Mouse (Mus musculus) adrenal gland, postnatal 36 days (tissue): ENCODE results near the gene Gm10282. TPM values are rescaled to one million over a fixed set of nuclear protein-coding genes. Genes with fewer than 3 reads are reported as not detected.
A peak's percentile ranks its signal among the peaks of the same experiment; 100 is the strongest.

Source experiments
- DNase-seq, 2 experiments: peaks; one replicate each; pipeline ENCODE4 v3.0.0; 2021; ENCODE audit warnings: mixed read lengths in 1 of 2
- long read RNA-seq, 2 experiments: library from polyadenylated mRNA; stranded (forward); transcript quantifications; one replicate each; pipeline ENCODE4 v2.0.0; 2021; ENCODE audit warnings: borderline sequencing depth in 2 of 2
- total RNA-seq, 2 experiments: library from RNA; stranded (reverse); gene quantifications; 2 replicates each; pipeline ENCODE4 v1.2.3; 2021

Gene Gm10282
- 10 to 100 TPM in 1 of 2 experiments, 1 to 10 TPM in 1; 5.8 to 20.3 TPM for total RNA-seq
- long read RNA-seq, experiment 1, transcript Gm10282-201 (1 exons, 1,151 nt): major isoform, 6 of 6 reads
- long read RNA-seq, experiment 1, partial matches to known transcripts: 0 of 6 reads
- long read RNA-seq, experiment 1, other reads (novel, unspliced or antisense): 0 of 6 reads
- long read RNA-seq, experiment 2, partial matches to known transcripts: 0 of 3 reads
- long read RNA-seq, experiment 2, other reads (novel, unspliced or antisense): 0 of 3 reads

DNA sequence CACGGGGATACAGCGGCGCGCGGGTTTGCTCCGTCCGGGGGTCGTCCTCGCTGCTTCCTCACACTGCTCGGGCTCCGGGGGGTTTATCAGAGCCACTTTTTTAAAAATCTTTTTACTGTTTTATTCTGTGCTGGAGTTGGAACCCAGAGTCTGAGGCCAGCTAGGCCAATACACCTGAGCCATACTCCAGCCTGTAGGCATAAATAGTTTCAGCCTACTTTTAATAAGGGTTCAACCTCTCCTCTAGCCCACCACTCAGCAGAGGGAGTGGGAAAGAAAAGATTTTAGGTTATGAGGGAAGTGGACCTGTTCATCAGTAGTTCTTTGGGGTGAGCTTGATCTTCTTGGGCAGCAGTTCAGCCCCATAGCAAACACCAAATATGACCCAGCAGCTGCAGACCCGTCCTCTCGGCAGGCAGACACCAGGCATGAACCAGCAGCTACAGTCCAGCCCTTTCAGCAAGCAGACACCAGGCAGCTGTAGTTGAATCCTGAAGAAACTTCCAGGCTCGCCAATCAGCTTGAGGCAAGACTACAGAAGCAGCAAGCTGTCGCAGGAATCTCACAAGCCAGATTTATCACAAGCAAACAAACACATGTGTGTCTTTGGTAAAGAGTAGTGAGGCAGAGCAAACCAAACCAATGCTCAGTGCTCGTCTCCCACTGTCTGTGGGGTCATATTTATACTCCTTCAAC is at the start of gene Gm10282:
Gm10282 (minus strand) TSS at position 51 of the 696 bp plus-strand sequence.
- DNase-seq: no peak

DNA sequence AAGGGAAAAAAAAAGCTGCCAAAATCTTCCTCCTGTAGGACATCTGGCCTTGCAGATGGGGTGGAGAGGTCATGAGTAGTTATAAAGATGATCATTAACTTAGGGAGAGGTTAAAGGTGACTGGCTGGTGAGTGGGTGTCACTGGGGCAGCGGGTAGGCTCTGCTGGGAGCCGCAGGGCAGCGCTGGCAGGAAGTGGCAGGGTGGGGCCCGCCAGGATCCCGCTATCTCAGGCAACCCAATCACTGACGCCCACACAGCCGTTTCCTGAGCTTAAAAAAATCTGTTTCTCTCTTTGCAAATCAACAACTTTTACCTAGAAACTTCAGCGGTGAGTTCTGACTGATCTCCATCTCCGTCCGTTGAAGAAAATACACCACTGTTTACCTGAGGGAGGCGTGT is 49.2 kb upstream of the Gm10282 start:
- DNase-seq: peak; percentile 35 to 65

DNA sequence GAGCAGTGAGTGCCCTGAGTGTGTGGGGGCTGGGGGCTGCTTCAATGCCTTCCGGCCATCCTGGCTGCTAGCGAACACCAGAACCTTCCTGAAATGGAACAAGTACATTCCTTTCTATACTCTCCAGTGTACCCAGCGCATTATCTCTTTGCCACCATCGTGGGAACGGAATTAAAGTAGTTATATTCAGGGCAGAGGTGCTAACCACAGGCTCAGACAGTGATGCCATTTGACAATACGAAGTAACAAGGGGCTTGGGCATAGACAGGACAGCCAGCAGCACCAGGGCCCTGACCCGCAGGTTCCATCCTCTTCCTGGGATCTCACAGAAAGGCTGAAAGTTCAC is 48.6 kb upstream of the Gm10282 start:
- no peak for DNase-seq

DNA sequence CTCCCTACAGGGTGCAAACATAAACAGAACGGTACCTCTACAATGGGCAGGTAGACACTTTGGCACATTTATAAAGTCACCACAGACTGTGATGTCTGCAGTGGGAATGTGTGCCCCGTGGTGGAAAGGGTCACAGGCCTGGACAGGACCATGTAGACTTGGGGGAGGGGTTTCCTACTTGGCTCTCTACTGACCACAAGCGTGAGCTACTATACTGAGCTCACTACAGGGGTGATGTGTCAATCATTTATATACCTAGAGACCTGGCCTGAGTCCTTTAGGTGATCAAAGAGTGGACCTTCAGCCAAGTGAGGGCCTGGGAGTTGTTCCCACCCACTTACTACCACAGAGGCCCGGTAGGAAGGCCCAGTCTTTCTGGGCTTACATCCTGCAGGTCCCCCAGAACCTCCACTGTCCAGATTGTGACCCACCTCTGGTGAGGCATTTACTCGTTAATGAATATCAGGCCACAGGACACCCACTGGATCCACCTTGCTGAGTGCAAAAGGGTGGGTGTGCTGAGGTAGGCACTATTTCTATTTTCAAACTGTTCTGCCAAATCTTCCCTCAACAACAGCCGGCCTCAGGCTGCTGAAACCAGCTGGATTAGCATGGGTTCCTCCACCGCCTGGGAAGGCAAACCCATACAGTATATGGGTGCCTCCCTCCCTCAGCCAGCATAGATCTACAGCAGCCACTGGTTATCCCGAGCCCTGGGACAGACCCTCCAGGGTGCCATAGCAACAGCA is 48.1 kb upstream of the Gm10282 start:
- DNase-seq: no peak

DNA sequence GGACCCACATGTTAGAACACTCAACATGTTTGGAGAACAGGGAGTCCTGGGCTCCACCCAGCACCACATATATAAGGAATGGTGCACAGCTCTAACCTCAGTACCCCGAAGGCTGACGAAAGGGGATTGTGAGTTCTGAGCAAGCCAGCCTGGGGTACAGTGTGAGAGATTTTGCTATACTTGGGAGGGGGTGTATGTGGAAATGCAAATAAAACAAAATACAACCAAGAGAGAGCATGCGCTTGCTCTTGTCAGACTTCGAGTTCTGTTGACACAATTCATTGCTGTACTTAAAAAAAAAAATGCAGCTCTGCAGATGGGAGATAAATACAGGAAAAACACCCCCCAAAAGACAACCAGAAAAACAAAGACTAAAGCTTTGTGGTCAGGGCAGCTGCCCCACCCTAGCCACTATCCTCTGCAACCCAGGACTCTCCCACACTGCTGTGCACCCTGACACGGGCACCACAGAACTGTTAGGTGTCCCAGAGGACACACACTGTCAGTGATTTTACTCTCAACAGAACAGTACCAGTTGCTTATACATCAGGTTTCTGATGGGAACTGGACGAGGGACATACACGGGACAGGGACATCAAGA is 46.4 kb upstream of the Gm10282 start:
- no peak for DNase-seq

DNA sequence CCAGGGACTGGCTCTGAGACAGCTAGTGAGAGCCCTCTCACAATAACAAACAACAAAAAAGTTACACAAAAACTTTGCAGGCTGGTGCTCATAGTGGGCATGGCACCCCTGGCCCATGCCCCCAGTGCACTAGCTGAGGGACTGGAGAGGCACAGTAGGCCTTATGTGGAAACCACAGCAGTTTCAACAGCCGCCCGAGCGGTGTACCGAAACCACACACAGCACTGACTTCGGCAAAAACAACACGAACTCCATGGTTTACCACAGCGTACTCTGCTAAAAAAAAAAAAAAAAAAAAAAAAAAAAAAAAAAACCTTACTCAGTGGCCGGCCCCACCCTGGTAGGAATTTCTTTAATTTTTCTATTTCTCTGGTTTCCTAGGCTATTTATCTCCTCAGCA is 45.7 kb upstream of the Gm10282 start:
- no peak for DNase-seq

DNA sequence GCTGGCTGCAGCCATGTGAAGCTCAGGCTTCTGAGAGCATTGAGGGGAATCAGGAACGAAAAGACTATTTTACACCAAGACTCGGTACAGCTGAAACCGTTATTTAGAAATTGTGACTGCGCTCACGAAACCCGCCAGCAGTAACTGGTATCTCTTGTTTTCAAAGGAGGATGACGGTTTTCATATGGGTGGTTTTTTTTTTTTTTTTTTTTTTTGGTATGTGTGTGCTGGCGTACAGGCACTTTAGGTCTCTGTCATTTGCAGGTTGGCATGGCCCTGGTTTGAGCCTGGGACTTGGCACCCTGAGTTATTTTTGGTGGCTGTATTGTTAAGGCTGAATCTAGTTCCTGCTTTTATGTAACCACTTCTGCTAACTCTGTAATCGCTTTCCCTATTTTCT is 44.8 kb upstream of the Gm10282 start:
- no peak for DNase-seq

DNA sequence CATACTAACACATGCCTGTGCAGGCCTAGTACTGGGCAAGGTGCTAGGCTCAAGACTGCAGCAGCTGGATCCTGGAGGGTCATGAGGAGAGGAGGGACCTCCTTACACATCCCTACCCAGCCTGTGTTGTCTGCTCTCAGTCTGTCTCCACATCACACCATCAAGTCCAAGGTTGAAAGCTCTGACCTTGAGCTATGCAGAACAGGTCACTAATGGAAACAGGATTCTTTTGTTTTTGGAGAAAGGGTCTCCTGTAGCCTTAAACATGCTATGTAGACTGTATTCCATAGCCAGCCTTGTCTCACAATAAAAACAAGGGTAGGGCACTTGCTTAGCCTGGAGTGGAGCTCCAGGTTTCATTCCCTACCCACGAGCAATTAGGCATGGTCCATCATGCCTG is 43.9 kb upstream of the Gm10282 start:
- no peak for DNase-seq

DNA sequence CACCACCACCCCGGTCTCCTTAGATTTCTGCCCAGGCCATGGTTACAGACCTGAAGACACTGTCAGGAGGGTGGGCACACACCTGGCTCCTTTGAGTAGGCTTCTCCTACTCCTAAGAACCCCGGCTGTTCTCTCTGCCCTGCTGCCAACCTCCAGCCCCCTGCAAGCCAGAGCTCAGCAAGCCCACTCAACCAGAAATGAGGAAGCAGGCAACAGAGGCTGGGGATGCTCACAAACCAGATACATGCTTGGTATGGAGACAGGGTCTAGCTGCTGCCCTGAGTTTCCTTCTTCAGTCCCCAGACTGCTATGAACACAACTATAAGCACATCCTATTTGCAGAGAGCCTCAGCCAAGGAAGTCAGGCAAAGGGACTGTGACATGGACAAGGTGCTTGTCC is 43.1 kb upstream of the Gm10282 start:
- no peak for DNase-seq

DNA sequence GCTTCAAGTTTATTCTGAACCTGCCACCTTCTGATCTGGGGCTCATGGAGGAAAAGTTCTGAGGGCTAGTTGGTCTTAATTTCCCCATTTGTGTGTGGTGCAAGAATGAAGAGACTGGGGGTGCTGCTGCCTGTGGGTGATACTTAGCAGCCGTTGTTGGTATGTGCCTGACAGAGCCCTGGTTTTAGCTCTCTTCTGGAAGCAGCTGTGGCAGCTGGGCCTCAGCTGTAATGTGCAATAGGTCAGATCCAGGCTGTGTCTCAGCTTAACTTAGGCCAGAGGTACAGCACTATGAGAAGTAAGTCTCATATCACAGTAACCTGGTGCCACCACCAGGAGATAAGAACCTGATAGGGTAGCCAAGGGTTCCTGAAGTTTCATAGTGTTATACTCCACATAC is 42.5 kb upstream of the Gm10282 start:
- DNase-seq: no peak

DNA sequence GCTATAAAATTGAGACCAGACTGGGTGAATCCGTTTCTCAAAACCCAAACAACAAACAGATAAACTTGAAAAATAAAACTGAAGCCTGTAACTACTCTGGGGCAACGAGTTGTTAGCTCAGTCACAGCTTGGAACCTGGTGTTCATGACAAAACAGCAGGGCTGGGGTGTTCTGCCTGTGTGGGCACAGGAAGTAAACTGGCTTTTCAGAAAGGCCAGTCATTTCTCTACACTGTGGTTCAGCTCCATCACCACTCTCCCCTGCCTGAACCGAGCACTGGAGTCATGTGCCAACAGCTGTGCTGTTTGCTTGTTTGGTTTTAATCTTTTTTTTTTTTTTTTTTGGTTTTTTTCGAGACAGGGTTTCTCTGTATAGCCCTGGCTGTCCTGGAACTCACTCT is 38.7 kb upstream of the Gm10282 start:
- no peak for DNase-seq

DNA sequence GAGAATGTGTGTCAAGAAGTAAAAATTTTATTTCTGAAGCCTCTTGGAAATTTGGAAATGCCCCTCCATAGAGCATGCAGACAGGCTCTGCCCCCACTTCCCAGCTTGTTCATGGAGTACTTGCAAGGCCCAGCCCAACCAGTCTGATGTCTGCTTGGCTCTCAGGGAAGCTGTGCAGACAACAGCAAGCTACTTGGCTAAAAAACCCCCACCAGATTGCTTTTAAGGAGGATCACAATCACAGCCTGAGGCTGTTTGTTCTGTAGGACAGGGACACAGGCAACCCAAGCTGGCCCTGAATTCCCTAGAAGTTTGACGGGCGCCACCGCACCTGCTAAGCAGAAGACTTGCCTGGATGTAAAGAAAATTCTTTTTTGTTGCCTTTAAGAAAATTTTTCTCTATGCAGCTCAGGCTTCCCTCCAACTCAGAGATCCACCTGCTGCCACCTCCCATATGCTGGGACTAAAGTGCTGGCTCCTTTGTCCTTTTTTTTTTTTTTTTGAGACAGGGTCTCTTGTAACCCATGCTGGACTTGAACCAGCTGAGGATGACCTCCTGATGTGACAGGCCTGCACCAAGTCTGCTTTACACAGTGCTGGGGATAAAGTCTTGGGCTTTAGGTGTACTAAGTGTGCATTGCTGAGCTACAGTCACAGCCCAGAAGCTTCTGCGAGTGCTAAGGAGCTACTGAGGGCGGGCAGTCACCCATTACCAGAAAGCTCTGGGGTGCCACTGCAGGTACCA is 37.7 kb upstream of the Gm10282 start:
- no peak for DNase-seq

DNA sequence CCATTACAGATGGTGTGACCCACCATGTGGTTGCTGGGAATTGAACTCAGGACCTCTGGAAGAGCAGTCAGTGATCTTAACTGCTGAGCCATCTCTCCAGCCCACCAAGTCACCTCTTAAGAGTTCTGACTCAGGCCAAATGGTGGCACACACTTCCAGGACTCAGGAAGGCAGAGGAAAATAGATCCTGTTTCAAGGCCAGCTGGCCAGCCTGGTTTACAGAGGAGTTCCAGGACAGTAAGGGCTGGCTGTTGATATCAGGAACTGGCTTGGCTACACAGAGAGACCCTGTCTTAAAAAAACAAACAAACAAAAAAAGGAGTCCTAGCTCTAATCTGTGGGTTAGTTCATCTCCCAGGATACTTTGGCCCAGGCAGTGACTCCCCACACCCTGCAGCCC is 32.0 kb upstream of the Gm10282 start:
- DNase-seq: no peak

DNA sequence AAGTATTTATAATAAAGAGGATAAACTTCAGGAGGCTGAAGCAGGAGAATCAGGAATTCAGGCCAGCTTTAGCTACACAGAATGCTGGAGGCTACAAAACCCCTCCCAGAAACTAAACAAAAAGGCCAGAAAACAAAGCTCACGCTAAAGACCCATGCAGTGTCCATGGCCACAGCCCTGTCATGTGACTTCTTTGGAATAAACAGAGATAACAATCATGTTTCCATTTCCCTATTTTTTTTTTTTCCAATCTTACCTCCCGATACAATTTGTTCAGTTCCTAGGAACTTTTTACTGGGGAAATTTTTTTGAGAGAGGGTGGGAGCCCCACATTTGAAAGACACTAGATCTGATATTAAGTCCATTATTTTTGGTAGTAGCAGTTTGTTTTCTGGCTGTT is 31.2 kb upstream of the Gm10282 start:
- DNase-seq: no peak

DNA sequence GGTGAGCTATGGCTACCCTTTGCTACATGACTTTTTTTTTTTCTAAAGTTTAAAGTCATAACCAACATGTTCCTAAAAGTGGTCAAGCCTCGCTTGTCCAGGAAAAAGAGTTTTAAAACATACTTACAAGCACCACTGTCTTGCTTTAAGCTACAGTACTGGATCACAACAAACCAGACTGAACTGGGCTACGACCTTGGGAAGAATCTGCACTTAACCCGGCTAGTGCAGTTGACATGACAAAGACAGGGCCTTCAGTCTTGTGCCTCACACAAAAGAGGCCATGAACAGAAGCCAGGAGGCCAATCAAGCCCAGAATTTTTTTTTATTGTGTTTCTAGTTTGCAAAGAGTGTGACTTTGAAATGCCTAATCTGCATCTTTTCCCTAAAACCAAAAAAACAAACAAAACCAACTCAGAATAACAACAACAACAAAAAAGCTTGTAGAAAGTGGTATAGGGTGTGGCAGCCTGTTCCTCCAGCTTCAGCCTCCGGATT is 29.1 kb upstream of the Gm10282 start:
- peak in 1 of 2 experiments; percentile 33 for DNase-seq

DNA sequence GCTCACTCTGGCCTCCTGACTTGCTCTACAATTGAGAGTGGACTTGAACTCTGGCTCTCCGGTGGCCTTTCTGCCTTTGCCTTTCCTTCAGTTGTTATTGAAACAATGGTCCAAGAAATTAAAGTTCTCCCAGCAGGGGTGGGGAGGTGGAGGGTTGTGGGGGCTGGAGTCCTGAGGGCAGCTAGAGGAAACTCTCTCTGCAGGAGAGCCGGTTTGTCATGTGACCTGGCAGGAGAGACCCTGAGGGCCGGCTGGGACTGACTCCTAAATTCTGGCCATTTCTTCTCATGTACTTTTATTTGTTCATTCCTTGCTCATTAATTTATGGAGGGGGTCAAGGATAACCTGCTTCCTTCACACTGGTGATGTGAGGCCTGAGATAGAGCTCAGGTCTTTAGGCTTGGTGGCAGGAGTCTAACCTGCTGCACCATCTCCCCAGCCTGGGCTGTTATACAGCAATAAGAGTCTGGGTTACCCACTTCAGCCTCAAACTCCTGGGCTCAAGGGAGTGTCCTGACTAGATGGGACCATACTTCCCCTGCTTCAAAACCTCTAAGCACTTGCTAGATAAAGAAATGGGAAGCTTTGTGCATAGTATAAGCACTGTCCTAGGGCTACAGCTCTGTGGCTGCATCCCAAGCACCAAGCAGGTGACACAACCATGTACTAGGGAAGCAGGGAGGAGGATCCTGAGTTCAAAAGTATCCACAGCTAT is 28.5 kb upstream of the Gm10282 start:
- no peak for DNase-seq

DNA sequence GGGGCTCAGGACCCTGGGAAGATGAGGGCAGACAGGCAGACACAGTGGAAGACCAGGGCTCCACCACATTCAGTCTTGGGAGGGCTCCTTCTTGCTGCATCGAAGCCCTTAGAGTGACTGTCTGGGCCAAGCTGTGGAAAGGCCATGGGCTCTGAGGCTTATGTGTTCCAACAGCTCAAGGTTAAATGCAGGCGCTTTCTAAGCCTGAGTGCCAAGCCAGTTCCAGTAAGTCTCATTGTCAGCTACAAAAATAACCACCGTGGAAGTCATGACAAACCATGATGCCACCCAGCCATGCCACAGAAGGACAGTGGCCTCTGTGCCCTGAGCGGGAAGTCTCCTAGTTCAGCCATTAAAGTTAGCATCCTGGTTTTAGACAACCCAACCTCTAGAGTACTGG is 26.6 kb upstream of the Gm10282 start:
- DNase-seq: peak; percentile 64 to 72

DNA sequence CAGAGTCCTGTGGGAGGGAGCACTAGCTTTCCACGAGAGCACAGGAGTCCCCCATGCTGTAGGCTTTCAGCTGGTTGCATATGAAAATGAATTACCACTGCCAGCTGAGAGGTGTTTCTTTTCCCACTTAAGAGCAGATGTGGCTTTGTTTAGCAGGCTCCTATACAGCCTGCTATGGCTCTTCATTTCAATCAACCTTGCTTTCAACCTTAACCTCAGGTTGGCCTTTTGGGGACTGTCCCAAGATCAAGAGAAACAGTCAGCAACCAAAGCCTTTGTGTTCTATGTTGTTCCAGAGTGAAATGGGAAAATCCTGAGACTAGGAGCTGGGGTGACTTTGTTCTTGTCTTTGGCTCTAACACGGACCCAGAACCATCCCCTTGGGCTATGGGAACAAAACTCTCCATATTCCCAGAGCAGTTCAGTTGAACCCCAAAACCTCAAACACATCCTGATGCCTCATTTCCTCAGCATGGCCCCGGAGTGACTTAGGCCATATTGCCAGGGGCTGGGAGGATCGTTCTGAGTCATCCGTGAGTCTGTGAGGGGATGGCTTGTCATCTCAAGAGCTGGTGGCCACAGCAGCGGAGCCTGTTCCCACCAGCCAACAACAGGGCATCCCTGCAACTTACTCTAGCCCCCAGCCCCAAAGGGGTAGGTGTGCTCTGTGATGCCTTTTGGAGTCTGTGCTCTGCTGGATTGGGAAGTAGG is 25.9 kb upstream of the Gm10282 start:
- DNase-seq: no peak

DNA sequence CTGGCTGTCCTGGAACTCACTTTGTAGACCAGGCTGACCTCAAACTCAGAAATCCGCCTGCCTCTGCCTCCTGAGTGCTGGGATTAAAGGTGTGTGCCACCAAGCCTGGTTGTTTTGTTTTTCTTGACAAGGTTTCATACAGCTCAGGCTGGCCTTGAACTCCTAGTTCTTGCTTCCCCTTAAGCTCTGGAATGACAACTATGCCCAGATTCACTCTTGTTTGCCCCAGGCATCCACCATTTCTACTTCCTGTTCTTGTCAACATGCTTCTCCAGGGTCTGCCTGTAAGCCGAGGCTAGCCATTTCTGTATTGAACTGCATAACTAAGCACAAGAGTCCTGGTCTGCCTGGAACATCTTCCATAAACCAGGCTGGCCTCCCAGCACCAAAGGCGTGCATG is 24.1 kb upstream of the Gm10282 start:
- DNase-seq: no peak

DNA sequence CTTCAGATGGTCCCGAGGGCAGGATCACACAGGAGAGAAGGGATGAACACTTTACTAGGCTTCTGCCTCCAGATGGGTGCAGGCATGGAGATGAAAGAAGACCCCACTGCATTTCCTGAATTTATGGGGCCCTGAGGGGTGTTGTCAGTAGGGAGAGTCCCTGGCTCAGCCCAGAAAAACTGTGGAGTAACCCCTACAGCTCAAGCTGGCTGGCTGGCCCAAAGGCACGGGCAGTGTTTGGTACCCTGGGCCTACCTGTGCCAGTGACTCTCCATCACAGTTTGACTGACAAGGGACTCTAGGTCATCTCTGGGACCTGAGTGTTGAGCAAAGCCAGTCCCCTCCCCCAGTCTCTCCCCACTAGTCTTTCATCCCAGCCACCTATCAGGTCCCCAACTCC is 19.6 kb upstream of the Gm10282 start:
- DNase-seq: no peak
